Mouse (Mus musculus) common myeloid progenitor, adult 5-6 weeks (primary cell): ENCODE data around the gene Rnf4. TPM values are rescaled to one million over a fixed set of nuclear protein-coding genes. Genes with fewer than 3 reads are reported as not detected.

Experiments used
- ATAC-seq: replicated peaks from 2 replicates; pipeline ENCODE4 v1.8.0; 2016; ENCODE audit warnings: low read depth, mild to moderate bottlenecking, moderate TSS enrichment, inconsistent platforms; ENCODE audit not compliant: poor library complexity, severe bottlenecking
- total RNA-seq: library from RNA; stranded (forward); fragments of 200-1000, 187-1606 nt; gene quantifications from 2 replicates; pipeline ENCODE4 v1.2.3, GENCODE M21; 2017

Rnf4 gene
- total RNA-seq, result 115 and 126 TPM in 2 replicates

GRCm38 (mm10) chr5:34336097-34336774 lies at the start of gene Rnf4:
TSS of gene Rnf4 (plus strand) at chr5:34336289.
- ATAC-seq, result peak; percentile 90

- ATAC-seq, result no peak
Measured at GRCm38 (mm10) chr5:34286516-34286915, 49.6 kb upstream of the Rnf4 start.

- ATAC-seq, result no peak
Measured at GRCm38 (mm10) chr5:34287001-34287837, 48.9 kb upstream of the Rnf4 start.

GRCm38 (mm10) chr5:34287838-34288145 lies 48.3 kb upstream of the Rnf4 start:
- ATAC-seq, result no peak

GRCm38 (mm10) chr5:34288154-34288716 lies 47.9 kb upstream of the Rnf4 start, which contains the start of the genes Zfyve28 and Cfap99:
TSS of gene Zfyve28 (minus strand) at chr5:34288449.
TSS of gene Cfap99 (plus strand) at chr5:34288600.
- peak; percentile 50; the same call in 1 of the 2 replicates for ATAC-seq

- ATAC-seq, result no peak
Measured at GRCm38 (mm10) chr5:34289286-34289685, 46.8 kb upstream of the Rnf4 start.

GRCm38 (mm10) chr5:34293363-34293762 lies 42.7 kb upstream of the Rnf4 start:
- no peak for ATAC-seq

GRCm38 (mm10) chr5:34294696-34295095 lies 41.4 kb upstream of the Rnf4 start:
- ATAC-seq, result no peak

GRCm38 (mm10) chr5:34295141-34295540 lies 40.9 kb upstream of the Rnf4 start:
- ATAC-seq, result no peak

- ATAC-seq, result no peak
Measured at GRCm38 (mm10) chr5:34298061-34298460, 38.0 kb upstream of the Rnf4 start.

GRCm38 (mm10) chr5:34298937-34299535 lies 37.1 kb upstream of the Rnf4 start:
- no peak for ATAC-seq

- no peak for ATAC-seq
Measured at GRCm38 (mm10) chr5:34302377-34302776, 33.7 kb upstream of the Rnf4 start.

GRCm38 (mm10) chr5:34309016-34309415 lies 27.1 kb upstream of the Rnf4 start:
- ATAC-seq, result no peak

- no peak for ATAC-seq
Measured at GRCm38 (mm10) chr5:34319491-34320034, 16.5 kb upstream of the Rnf4 start.

- no peak for ATAC-seq
Measured at GRCm38 (mm10) chr5:34321236-34321635, 14.9 kb upstream of the Rnf4 start.

GRCm38 (mm10) chr5:34325286-34325685 lies 10.8 kb upstream of the Rnf4 start:
- no peak for ATAC-seq

- ATAC-seq, result peak; percentile 58
Measured at GRCm38 (mm10) chr5:34326249-34326691, 9.8 kb upstream of the Rnf4 start.

- no peak for ATAC-seq
Measured at GRCm38 (mm10) chr5:34326875-34327576, 9.1 kb upstream of the Rnf4 start.

GRCm38 (mm10) chr5:34330136-34330535 lies 6.0 kb upstream of the Rnf4 start:
- ATAC-seq, result no peak

GRCm38 (mm10) chr5:34334081-34334480 lies 2.0 kb upstream of the Rnf4 start:
- ATAC-seq, result no peak
